Mouse (Mus musculus) embryonic stem cell, embryonic (primary cell): ENCODE results near the gene Jagn1.

ENCODE experiments used
- CTCF ChIA-PET, 4 experiments: fragments of 300-600 bp in 2 of 4; fragments of 350-600 bp in 2 of 4; sonication (Branson Sonifier 250); formaldehyde crosslinking; loops; one replicate each; lab custom pipeline; 2022; ENCODE audit warnings: inconsistent platforms in 2 of 4; lab: Charles Lee
- POLR2A ChIA-PET, 4 experiments: fragments of 300-600 bp in 2 of 4; fragments of 350-600 bp in 2 of 4; sonication (Branson Sonifier 250); formaldehyde crosslinking; loops; one replicate each; lab custom pipeline; 2022; ENCODE audit warnings: antibody characterized with exemption in 4 of 4, inconsistent platforms in 1 of 4; lab: Charles Lee

Jagn1 gene

DNA sequence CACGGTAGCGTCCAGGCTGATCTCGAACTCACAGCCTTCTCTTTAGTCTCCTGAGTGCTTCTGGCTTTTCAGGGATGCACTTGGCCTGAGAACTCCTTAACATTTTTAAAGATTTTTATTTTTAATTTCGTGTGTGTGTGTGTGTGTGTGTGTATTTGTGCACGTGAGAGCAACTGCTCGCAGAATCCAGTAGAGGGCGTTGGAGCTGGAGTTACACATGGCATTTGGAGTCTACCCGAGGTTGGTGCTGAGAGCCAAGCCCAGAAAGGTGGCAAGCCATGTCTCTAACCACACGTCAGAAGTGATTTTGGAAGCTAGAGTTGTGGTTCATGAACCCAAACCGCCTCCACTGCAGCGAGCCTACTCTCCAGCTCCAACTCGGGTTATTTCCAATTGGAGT is 722 bp downstream of the Jagn1 start:
- ChIA-PET POLR2A (interaction anchor here (0.6 to 3.4 kb wide), 41 partner anchors 8 to 1489 kb away, joined by 3 to 19 read pairs (median 4); partner anchors contain the start of genes Creld1 (in 2 of the 4), Camk1 (in 1 of the 4), Cidec (in 1 of the 4) and Il17rc (in 1 of the 4)), CTCF (interaction anchor here in 3 of 4 experiments (0.6 to 2.9 kb wide), 10 partner anchors 15 to 51 kb away, joined by 3 to 23 read pairs (median 5); partner anchors contain the start of genes Il17rc (in 1 of the 3) and Il17re (in 1 of the 3))

DNA sequence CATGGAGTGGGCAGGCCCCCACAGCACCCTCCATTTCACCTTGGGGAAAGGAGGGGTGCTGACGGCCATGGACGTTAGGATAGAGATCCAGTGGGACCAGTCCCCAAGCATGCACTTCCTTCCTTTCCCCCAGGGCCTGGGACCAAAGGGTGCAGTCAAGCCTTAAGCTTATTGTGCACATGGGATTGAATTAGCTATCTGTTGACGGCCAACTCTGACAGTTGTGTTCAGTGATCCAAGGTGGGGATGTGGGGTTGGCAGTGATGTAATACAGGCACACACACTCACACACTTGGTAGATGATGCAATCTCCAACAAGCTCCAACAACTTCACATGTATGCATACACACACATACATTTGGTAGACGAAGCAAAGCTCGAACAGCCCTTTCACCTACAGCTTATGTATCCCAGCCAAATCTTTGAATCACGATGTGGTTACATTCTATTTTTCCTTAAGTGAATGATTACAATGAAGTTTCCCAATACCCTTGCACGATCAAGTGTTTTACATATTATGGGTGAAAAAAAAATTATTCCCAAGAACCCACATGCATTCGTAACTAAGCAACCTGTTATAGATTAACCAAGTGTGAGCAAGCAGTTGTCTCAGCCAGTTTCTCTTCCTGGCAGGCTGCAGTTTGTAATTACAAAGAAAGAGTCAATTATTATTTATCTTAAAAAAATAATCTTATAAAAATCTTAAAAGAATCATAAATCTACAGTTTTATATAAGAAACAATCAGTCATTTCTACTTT is 2.0 kb downstream of the Jagn1 start:
- POLR2A ChIA-PET = interaction anchor here in 3 of 4 experiments (0.5 to 3.0 kb wide), 12 partner anchors 10 to 104 kb away, joined by 3 to 9 read pairs (median 3); partner anchors contain the start of genes Cidec (in 1 of the 3), Il17rc (in 1 of the 3) and Rpusd3 (in 1 of the 3)
- CTCF ChIA-PET = no interaction called here

DNA sequence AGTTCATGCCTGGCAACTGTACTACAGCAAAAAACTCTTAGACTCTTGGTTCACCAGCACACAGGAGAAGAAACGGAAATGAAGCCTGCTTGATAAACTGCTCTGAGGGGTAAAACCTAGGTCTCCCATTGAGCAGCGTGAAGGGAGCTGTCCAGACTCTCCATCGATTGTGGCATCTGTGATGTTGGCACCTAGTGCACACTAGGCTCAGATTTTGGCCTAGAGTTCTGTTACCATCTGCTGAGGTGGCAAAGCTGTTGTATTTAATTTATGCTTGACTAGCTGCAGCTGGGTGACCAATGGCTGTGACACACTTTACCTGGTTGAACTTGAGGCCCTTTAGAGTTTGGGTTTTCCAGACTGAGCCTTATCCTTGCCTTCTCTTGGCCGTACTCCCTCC is 5.3 kb downstream of the Jagn1 start:
- ChIA-PET POLR2A (interaction anchor here (0.6 to 1.4 kb wide), 8 partner anchors 13 to 350 kb away, joined by 3 to 6 read pairs (median 3); no protein-coding TSS in a partner anchor), CTCF (interaction anchor here in 1 of 4 experiments (0.9 kb wide), 1 partner anchor 20 kb away, joined by 3 read pairs; no protein-coding TSS in a partner anchor)

- POLR2A ChIA-PET = interaction anchor here in 1 of 4 experiments (1.0 to 1.4 kb wide), 2 partner anchors 9 kb away, joined by 5 read pairs; partner anchors contain the start of gene Jagn1
- CTCF ChIA-PET = no interaction called here
Measured at GRCm38 (mm10) chr6:113451839-113452238, 9.5 kb downstream of the Jagn1 start.

DNA sequence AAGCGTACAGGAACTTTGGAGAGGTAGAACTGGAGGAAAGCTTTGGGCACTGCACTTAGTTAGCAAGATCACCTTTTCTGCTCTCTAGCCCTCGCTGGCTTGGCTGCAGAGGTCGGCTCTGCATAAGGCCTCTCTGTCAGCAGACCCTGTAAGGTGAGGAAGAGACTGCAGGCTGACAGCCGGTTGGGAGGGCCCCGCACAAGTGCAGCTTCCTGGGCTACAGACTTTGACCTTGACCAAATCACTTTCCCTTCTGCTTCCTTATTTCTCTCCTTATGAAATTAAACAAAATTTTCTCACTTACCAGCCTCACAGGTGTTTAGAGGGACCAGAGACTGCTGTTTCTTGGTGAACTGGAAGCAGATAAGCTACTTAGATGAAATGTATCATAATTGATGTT is 12.6 kb downstream of the Jagn1 start:
- ChIA-PET CTCF (interaction anchor here in 1 of 4 experiments (0.6 kb wide), 1 partner anchor 10 kb away, joined by 15 read pairs; no protein-coding TSS in a partner anchor), POLR2A (interaction anchor here in 2 of 4 experiments (0.7 to 1.1 kb wide), 2 partner anchors 13 to 50 kb away, joined by 3 read pairs; partner anchors contain the start of gene Jagn1 (in 1 of the 2))

GRCm38 (mm10) chr6:113457952-113458534 is 15.7 kb downstream of the Jagn1 start, which contains the start of gene Il17re:
Gene Il17re (plus strand): TSS chr6:113458484.
- ChIA-PET POLR2A (interaction anchor here in 3 of 4 experiments (0.7 to 1.7 kb wide), 5 partner anchors 13 to 37 kb away, joined by 3 to 4 read pairs (median 3); partner anchors contain the start of genes Jagn1 (in 2 of the 3) and Il17rc (in 1 of the 3)), CTCF (interaction anchor here in 3 of 4 experiments (0.6 to 1.8 kb wide), 6 partner anchors 10 to 36 kb away, joined by 3 to 7 read pairs (median 4); no protein-coding TSS in a partner anchor)

DNA sequence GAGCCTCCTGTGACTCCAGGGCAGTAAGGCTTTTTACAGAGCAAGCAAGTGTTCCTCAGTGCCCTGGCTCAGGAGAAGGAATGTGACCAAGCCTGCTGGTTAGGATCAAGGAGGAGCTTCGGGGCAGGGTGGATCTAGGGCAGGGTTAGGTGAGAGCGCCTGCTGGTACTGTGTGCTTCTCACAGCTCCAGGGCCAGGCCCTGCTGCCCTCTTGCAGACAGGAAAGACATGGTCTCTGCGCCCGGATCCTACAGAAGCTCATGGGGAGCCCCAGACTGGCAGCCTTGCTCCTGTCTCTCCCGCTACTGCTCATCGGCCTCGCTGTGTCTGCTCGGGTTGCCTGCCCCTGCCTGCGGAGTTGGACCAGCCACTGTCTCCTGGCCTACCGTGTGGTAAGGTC is 16.3 kb downstream of the Jagn1 start:
- POLR2A ChIA-PET = interaction anchor here in 3 of 4 experiments (0.6 to 1.0 kb wide), 4 partner anchors 12 to 72 kb away, joined by 3 to 4 read pairs (median 4); partner anchors contain the start of genes Il17rc (in 1 of the 3) and Jagn1 (in 1 of the 3)
- CTCF ChIA-PET = interaction anchor here in 3 of 4 experiments (0.6 to 1.8 kb wide), 6 partner anchors 9 to 35 kb away, joined by 3 to 7 read pairs (median 4); no protein-coding TSS in a partner anchor

DNA sequence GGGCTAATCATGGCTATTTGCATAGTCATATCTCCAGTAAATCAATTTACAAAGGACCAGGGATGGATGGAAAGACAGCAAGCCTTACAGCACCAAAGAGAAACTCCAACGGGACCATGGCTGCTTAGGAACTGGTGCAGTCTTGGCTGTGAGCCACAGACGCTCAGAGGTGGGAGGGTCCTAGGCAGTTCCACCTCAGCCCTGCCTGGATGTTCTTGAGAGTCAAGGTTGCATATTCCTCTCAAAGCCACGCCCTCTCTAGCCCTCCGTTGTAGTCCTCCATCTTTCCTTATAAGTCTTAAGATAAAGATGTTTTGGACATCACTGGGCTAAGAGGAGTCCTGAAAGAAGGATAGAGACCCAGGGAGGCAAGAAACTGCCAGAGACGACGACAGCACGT is 21.7 kb downstream of the Jagn1 start:
- POLR2A ChIA-PET = interaction anchor here in 1 of 4 experiments (1.2 kb wide), 1 partner anchor 22 kb away, joined by 3 read pairs; the partner anchor contains the start of gene Jagn1

DNA sequence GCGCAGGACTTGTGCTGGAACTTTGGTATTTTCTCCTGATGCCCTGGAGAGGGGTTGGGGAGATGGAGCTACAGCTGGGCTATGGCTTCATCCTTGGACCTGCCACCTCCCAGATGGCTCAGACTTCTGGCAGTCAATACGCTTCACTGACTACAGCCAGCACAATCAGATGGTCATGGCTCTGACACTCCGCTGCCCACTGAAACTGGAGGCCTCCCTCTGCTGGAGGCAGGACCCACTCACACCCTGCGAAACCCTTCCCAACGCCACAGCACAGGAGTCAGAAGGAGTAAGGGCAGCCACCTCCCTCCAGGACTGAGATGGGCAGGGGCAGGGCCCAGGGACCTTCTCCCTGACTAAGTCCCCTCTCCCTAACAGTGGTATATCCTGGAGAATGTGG is 23.2 kb downstream of the Jagn1 start:
- POLR2A ChIA-PET = interaction anchor here in 1 of 4 experiments (0.9 kb wide), 1 partner anchor 21 kb away, joined by 3 read pairs; no protein-coding TSS in a partner anchor
- CTCF ChIA-PET = interaction anchor here in 3 of 4 experiments (0.8 to 1.6 kb wide), 5 partner anchors 24 to 39 kb away, joined by 3 to 4 read pairs (median 3); no protein-coding TSS in a partner anchor

More for the DNA sequence above, 21.7 kb downstream of the Jagn1 start:
- CTCF ChIA-PET = interaction anchor here in 2 of 4 experiments (0.7 to 1.6 kb wide), 3 partner anchors 23 to 110 kb away, joined by 3 to 4 read pairs (median 4); no protein-coding TSS in a partner anchor

- CTCF ChIA-PET = interaction anchor here (0.6 to 3.9 kb wide), 13 partner anchors 10 to 169 kb away, joined by 3 to 23 read pairs (median 4); partner anchors contain the start of genes Creld1 (in 1 of the 4), Il17re (in 1 of the 4) and Jagn1 (in 1 of the 4)
- POLR2A ChIA-PET = interaction anchor here in 3 of 4 experiments (0.6 to 5.2 kb wide), 9 partner anchors 12 to 134 kb away, joined by 3 to 49 read pairs (median 5); partner anchors contain the start of genes Creld1 (in 2 of the 3) and Jagn1 (in 1 of the 3)
Measured at GRCm38 (mm10) chr6:113468512-113468911, 26.1 kb downstream of the Jagn1 start.

- POLR2A ChIA-PET = interaction anchor here in 3 of 4 experiments (0.6 to 5.2 kb wide), 9 partner anchors 11 to 27 kb away, joined by 3 to 49 read pairs (median 5); partner anchors contain the start of genes Creld1 (in 2 of the 3) and Jagn1 (in 2 of the 3)
- CTCF ChIA-PET = interaction anchor here (0.6 to 3.9 kb wide), 32 partner anchors 10 to 740 kb away, joined by 3 to 23 read pairs (median 4); partner anchors contain the start of genes Creld1 (in 2 of the 4), Il17re (in 2 of the 4), Jagn1 (in 2 of the 4) and Irak2 (in 1 of the 4)
Measured at GRCm38 (mm10) chr6:113469021-113469420, 26.7 kb downstream of the Jagn1 start.

GRCm38 (mm10) chr6:113469432-113469831 is 27.1 kb downstream of the Jagn1 start:
- CTCF ChIA-PET = interaction anchor here (0.6 to 3.9 kb wide), 39 partner anchors 10 to 741 kb away, joined by 3 to 23 read pairs (median 4); partner anchors contain the start of genes Creld1 (in 2 of the 4), Il17re (in 2 of the 4), Jagn1 (in 2 of the 4) and Irak2 (in 1 of the 4)
- POLR2A ChIA-PET = interaction anchor here in 3 of 4 experiments (0.6 to 5.2 kb wide), 11 partner anchors 11 to 101 kb away, joined by 3 to 49 read pairs (median 5); partner anchors contain the start of genes Creld1 (in 2 of the 3) and Jagn1 (in 2 of the 3)

- POLR2A ChIA-PET = interaction anchor here (0.5 to 5.2 kb wide), 30 partner anchors 10 to 1280 kb away, joined by 3 to 49 read pairs (median 4); partner anchors contain the start of genes Creld1 (in 2 of the 4), Prrt3 (in 2 of the 4), Brpf1 (in 1 of the 4) and Camk1 (in 1 of the 4)
- CTCF ChIA-PET = interaction anchor here (0.6 to 3.3 kb wide), 17 partner anchors 8 to 552 kb away, joined by 3 to 14 read pairs (median 3); partner anchors contain the start of genes Creld1 (in 1 of the 4) and Jagn1 (in 1 of the 4)
Measured at GRCm38 (mm10) chr6:113471297-113471936, 29.0 kb downstream of the Jagn1 start, which contains the start of gene Il17rc. Gene Il17rc (plus strand): TSS chr6:113471427.

DNA sequence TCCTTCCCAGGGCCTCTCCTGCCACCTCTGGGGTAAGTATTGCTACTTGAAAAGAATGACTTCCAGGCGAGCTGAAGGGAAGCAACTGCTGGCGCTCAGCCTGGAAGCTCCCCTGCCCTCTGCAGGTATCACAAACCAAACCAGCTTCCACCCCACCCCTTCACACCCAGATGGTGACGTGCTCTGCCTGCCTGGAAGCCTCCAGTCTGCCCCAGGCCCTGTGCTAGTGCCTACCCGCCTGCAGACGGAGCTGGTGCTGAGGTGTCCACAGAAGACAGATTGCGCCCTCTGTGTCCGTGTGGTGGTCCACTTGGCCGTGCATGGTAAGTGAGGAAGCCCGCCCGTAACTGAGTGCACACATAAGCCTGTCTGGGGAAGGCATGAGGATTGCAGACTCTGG is 29.7 kb downstream of the Jagn1 start:
- ChIA-PET POLR2A (interaction anchor here (0.5 to 5.2 kb wide), 14 partner anchors 9 to 1906 kb away, joined by 3 to 49 read pairs (median 6); partner anchors contain the start of genes Creld1 (in 2 of the 4), Jagn1 (in 1 of the 4), Prrt3 (in 1 of the 4) and Vhl (in 1 of the 4)), CTCF (interaction anchor here in 3 of 4 experiments (0.6 to 2.1 kb wide), 8 partner anchors 9 to 45 kb away, joined by 3 to 7 read pairs (median 4); partner anchors contain the start of gene Creld1 (in 1 of the 3))

DNA sequence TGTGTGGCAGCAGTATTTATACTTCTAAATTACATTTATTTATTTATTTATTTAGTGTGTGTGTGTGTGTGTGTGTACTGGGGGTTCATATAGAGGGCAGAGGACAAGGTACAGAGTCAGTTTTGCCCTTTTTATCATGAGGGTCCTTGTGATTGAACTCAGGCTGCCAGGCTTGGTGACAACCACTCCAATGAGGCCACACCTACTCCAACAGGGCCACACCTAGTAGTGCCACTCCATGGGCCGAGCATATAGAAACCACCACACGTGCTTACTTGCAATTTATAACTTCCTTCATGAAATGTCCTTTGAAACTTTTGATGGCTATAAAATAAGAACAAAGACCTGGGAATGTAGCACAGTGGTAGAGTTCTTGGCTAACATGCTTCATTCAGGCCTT is 30.9 kb downstream of the Jagn1 start:
- ChIA-PET POLR2A (no interaction called here), CTCF (interaction anchor here in 1 of 4 experiments (0.7 kb wide), 1 partner anchor 472 kb away, joined by 4 read pairs; no protein-coding TSS in a partner anchor)
